Mouse (Mus musculus) myocyte (in vitro differentiated cells): ENCODE results near the gene Slc22a3.

Experiments
- CEBPB ChIP-seq: IDR thresholded peaks from 2 replicates; pipeline ENCODE4 v1.6.1; 2011; ENCODE audit warnings: mild to moderate bottlenecking, moderate library complexity; ENCODE audit not compliant: poor library complexity, insufficient read depth, severe bottlenecking
- E2F4 ChIP-seq: IDR thresholded peaks from one replicate; pipeline ENCODE4 v1.6.1; 2011; ENCODE audit warnings: mild to moderate bottlenecking, control low read depth, moderate library complexity; ENCODE audit not compliant: insufficient read depth
- MAX ChIP-seq: IDR thresholded peaks from one replicate; pipeline ENCODE4 v1.6.1; 2011; ENCODE audit warnings: low read depth, mild to moderate bottlenecking, control low read depth
- MYOD1 ChIP-seq, 3 experiments: IDR thresholded peaks; one replicate each; pipeline ENCODE4 v1.6.1; 2011; ENCODE audit warnings: control low read depth in 2 of 3, low read depth in 2 of 3, mild to moderate bottlenecking in 2 of 3, moderate library complexity in 1 of 3; ENCODE audit not compliant: insufficient read length in 2 of 3, control insufficient read depth in 1 of 3
- MYOG ChIP-seq, 3 experiments: IDR thresholded peaks; one replicate each; pipeline ENCODE4 v1.6.1; 2011; ENCODE audit warnings: control low read depth in 2 of 3, low read depth in 2 of 3, mild to moderate bottlenecking in 2 of 3; ENCODE audit not compliant: insufficient read length in 2 of 3, control insufficient read depth in 1 of 3, insufficient read depth in 1 of 3
- POLR2A ChIP-seq: IDR thresholded peaks from one replicate; pipeline ENCODE4 v1.6.1; 2011; ENCODE audit warnings: low read depth, mild to moderate bottlenecking, control low read depth, moderate library complexity; ENCODE audit not compliant: insufficient read length
- POLR2AphosphoS2 ChIP-seq: IDR thresholded peaks from one replicate; pipeline ENCODE4 v1.6.1; 2011; ENCODE audit warnings: low read depth, control low read depth; ENCODE audit not compliant: insufficient read length
- REST ChIP-seq: IDR thresholded peaks from one replicate; pipeline ENCODE4 v1.6.1; 2011; ENCODE audit warnings: mild to moderate bottlenecking, control low read depth, moderate library complexity; ENCODE audit not compliant: insufficient read depth, insufficient read length
- SRF ChIP-seq: IDR thresholded peaks from one replicate; pipeline ENCODE4 v1.6.1; 2011; ENCODE audit warnings: low read depth; ENCODE audit not compliant: control insufficient read depth, insufficient read length
- TCF12 ChIP-seq: IDR thresholded peaks from one replicate; pipeline ENCODE4 v1.6.1; 2011; ENCODE audit warnings: mild to moderate bottlenecking, control low read depth; ENCODE audit not compliant: poor library complexity, insufficient read depth, severe bottlenecking
- TCF3 ChIP-seq: IDR thresholded peaks from one replicate; pipeline ENCODE4 v1.6.1; 2011; ENCODE audit warnings: low read depth, control low read depth; ENCODE audit not compliant: insufficient read length
- USF1 ChIP-seq: IDR thresholded peaks from one replicate; pipeline ENCODE4 v1.6.1; 2011; ENCODE audit warnings: low read depth, mild to moderate bottlenecking, control low read depth, moderate library complexity

DNA sequence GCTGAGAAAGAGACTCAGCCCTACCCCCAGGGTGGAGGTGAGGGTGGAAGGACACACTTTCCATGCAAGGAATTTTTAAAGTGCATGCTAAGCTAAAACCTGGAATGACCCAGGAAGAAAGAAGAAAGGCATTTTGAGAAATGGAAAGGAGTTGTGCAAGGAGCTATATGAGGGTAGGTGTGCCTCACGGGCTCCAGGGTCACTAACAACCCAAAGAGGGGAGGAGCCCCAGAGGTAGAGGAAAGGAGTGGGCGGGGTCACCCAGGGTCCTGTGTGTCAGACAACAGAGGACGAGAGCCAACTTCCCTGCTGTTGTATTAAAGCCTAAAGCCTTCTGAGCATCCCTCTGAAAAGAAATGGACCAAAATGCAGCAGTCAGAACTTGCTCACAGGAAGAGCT is 11.9 kb downstream of the Slc22a3 start:
- no peak for TF ChIP-seq CEBPB
- no peak for TF ChIP-seq POLR2A
- no peak for TF ChIP-seq TCF12
- no peak for TF ChIP-seq POLR2AphosphoS2
- TF ChIP-seq MYOD1 (IDR thresholded peaks at IDR 0.05; ENCODE audit: control insufficient read depth in 1 of 3, insufficient read length in 2 of 3, low read depth in 2 of 3): no peak
- TF ChIP-seq MAX: no peak
- TF ChIP-seq SRF: no peak
- TF ChIP-seq USF1: no peak
- no peak for TF ChIP-seq TCF3
- no peak for TF ChIP-seq E2F4
- no peak for TF ChIP-seq MYOG (IDR thresholded peaks at IDR 0.05; ENCODE audit: control insufficient read depth in 1 of 3, insufficient read depth in 1 of 3, insufficient read length in 2 of 3, low read depth in 2 of 3)
- no peak for TF ChIP-seq REST
